Mouse (Mus musculus) midbrain, postnatal 0 days (tissue): ENCODE measurements around the gene Stk39. TPM values are rescaled to one million over a fixed set of nuclear protein-coding genes. Genes with fewer than 3 reads are reported as not detected.
A peak's percentile ranks its signal among the peaks of the same experiment; 100 is the strongest.

ENCODE experiments used
- ATAC-seq: fragments of 200-750 bp; cut with Nextera tagmentation; 2 replicates; pipeline ENCODE4 v1.8.0; 2017; ENCODE audit warnings: moderate number of reproducible peaks, mild to moderate bottlenecking, moderate TSS enrichment, moderate library complexity; ENCODE audit not compliant: low FRiP score
- DNase-seq: peaks from one replicate; pipeline ENCODE4 v3.0.0-alpha.2; 2015; ENCODE audit warnings: low spot score
- H3K27ac ChIP-seq: fragments of 300-500 bp; sonication (generic); 2 replicates; pipeline ENCODE4 v1.5.1; 2014; ENCODE audit warnings: low read depth, mild to moderate bottlenecking, low read length, mixed read lengths
- H3K27me3 ChIP-seq: fragments of 300-500 bp; sonication (generic); 2 replicates; pipeline ENCODE4 v1.6.1; 2014; ENCODE audit warnings: low read length, control low read depth, mixed read lengths; ENCODE audit not compliant: insufficient read depth
- H3K36me3 ChIP-seq: fragments of 300-500 bp; sonication (generic); 2 replicates; pipeline ENCODE4 v1.6.1; 2014; ENCODE audit warnings: low read length, control low read depth, mixed read lengths; ENCODE audit not compliant: insufficient read depth
- H3K4me1 ChIP-seq: fragments of 300-500 bp; sonication (generic); 2 replicates; pipeline ENCODE4 v1.6.1; 2014; ENCODE audit warnings: mild to moderate bottlenecking, control low read depth, antibody characterized with exemption, low read length, mixed read lengths; ENCODE audit not compliant: insufficient read depth
- H3K4me2 ChIP-seq: fragments of 300-500 bp; sonication (generic); 2 replicates; pipeline ENCODE4 v1.6.1; 2014; ENCODE audit warnings: low read depth, mild to moderate bottlenecking, low read length, mixed read lengths; ENCODE audit not compliant: poor library complexity, severe bottlenecking
- H3K4me3 ChIP-seq: fragments of 300-500 bp; sonication (generic); 2 replicates; pipeline ENCODE4 v1.5.1; 2014; ENCODE audit warnings: low read depth, mild to moderate bottlenecking, low read length, moderate library complexity
- H3K9ac ChIP-seq: fragments of 300-500 bp; sonication (generic); replicated peaks from 2 replicates; pipeline ENCODE4 v1.6.1; 2014; ENCODE audit warnings: mild to moderate bottlenecking, low read length, moderate library complexity, mixed read lengths; ENCODE audit not compliant: poor library complexity, severe bottlenecking
- H3K9me3 ChIP-seq: fragments of 300-500 bp; sonication (generic); 2 replicates; pipeline ENCODE4 v1.6.1; 2016; ENCODE audit warnings: low read length, control low read depth
- CTCF ChIP-seq: IDR thresholded peaks from 2 replicates; pipeline ENCODE4 v1.5.1; 2016; ENCODE audit warnings: antibody characterized with exemption, mild to moderate bottlenecking
- WGBS: fragments of 180-500 bp; shearing (Covaris S2); extraction: QIAGEN DNeasy Blood & Tissue Kit; methylation state at CpG from one replicate; pipeline ENCODE4 v1.1.7; 2014; 5-methylcytosine and 5-hydroxymethylcytosine counted together
- polyA plus RNA-seq: library from polyadenylated mRNA; unstranded; fragments of >200 nt; fragmentation: Nextera tagmentation; extraction: Ambion mirVana; gene quantifications from 2 replicates; pipeline ENCODE4 v1.2.1, GENCODE M21; 2015
- total RNA-seq: library from RNA; depleted of rRNA; stranded (reverse); fragments of >200 nt; gene quantifications from 2 replicates; pipeline ENCODE4 v1.2.3, GENCODE M21; 2014

The Stk39 gene
- total and polyA plus RNA-seq, 2 experiments from 2014 or later: 23.4 to 33.9 TPM

DNA sequence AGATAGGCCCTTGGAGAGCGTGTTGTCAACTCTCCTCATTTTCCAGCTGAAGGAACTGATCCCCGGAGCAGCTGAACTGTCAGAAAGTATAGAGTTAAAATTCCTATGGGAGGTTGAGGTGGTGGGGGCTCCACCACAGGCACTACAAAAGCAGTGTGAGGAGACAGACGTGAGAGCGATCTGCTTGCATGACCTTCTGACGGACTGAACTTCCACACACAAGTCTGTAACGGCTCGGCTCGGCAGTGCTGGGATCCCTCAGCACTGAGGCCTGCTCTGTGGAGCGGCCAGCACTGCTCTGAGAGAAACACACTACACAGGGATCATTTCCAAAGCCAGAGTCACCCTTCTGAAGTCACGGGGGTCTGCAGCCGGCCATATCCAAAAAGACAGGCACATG, 92.4 kb downstream of the Stk39 start:
- Histone ChIP-seq H3K4me1 (no peaks in the 10 kb centered on the region), H3K27ac (no peak overlapping the region), H3K4me2 (no peak overlapping the region), H3K9me3 (no peaks in the 10 kb centered on the region), H3K27me3 (no peaks in the 10 kb centered on the region), H3K36me3 (no peaks in the 10 kb centered on the region), H3K9ac (no peak overlapping the region), H3K4me3 (no peak overlapping the region)
- ATAC-seq (no peak), DNase-seq (no peak)
- TF ChIP-seq CTCF: no peak
- WGBS: 41% methylated on average over 11 of the region's 11 CpGs

DNA sequence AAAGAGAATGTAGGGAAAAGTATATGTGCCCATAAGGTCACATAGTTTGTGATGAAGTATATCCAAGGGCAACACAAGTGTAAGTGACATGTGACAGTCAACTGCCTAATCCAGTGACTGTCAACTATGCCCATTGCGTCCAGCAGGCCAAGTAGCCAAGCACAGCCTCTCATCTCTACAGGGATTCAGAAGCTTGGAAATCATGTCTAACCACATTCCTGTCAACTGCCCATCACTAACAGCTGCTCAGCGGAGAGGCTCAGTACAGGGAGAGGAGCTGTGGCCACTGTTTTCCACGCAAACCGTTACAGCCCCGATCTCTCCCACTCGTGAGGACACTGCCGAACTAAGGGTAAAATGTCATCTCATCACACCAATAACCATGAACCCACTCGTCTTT, 93.7 kb downstream of the Stk39 start:
- ATAC-seq (no peak), DNase-seq (no peak)
- no peak for TF ChIP-seq CTCF
- Histone ChIP-seq H3K27me3 (no peaks in the 10 kb centered on the region), H3K9me3 (no peaks in the 10 kb centered on the region), H3K36me3 (no peaks in the 10 kb centered on the region), H3K4me3 (no peak overlapping the region), H3K4me2 (no peak overlapping the region), H3K4me1 (no peaks in the 10 kb centered on the region), H3K9ac (no peak overlapping the region), H3K27ac (no peak overlapping the region)
- WGBS: 89% methylated on average over 8 of the region's 8 CpGs

DNA sequence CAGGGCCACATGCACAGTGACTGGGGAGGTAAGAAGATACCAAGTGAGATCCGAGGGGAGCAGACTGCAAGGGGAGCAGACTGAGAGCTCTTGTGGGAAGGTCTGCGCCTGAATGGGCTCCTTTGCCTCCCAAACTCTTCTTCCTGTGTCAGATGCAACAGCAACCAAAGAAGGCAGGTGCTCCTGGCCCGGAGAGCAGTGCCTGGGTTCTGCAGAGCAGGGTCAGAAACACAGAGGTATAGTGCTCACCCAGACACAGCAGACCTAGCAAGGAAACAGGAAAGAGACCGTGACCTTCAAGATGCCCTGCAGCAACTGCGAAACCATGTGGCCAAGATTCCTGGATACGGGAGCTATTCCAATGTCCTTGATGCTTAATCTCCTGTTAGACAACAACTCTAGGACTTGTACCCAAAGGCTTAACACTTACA, 94.8 kb downstream of the Stk39 start:
- Histone ChIP-seq H3K4me2 (no peak overlapping the region), H3K9ac (no peak overlapping the region), H3K27me3 (no peaks in the 10 kb centered on the region), H3K27ac (no peak overlapping the region), H3K36me3 (no peaks in the 10 kb centered on the region), H3K4me3 (no peak overlapping the region), H3K4me1 (no peaks in the 10 kb centered on the region), H3K9me3 (no peaks in the 10 kb centered on the region)
- no peak for TF ChIP-seq CTCF
- 82% methylated on average over 6 of the region's 6 CpGs for WGBS
- DNase-seq (no peak), ATAC-seq (no peak)

DNA sequence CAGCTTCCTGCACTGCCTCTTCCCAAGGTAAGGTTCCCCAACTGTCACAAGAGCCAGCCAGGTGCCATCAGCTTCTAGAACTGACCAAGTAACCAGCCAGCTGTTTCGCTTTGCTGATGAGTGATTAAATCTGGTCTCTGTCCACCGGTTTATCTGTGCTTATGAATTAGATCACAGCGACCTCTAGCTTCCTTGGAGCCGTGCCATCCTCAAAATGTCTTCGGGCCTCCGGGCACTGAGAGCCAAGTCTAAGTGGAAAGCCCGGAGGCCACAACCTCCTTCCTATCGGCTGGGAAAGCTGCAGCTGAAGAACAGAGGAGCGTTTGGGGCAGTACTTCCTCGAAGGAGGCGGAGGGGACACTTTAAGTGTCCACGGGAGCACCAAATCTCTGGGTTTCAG, 95.4 kb downstream of the Stk39 start:
- Histone ChIP-seq H3K4me2 (no peak overlapping the region), H3K9ac (no peak overlapping the region), H3K36me3 (no peaks in the 10 kb centered on the region), H3K4me1 (no peaks in the 10 kb centered on the region), H3K9me3 (no peaks in the 10 kb centered on the region), H3K27me3 (no peaks in the 10 kb centered on the region), H3K4me3 (no peak overlapping the region), H3K27ac (no peak overlapping the region)
- TF ChIP-seq CTCF: peak; percentile 17
- WGBS: 84% methylated on average over 12 of the region's 12 CpGs
- DNase-seq: peak; percentile 59
- ATAC-seq: no peak

DNA sequence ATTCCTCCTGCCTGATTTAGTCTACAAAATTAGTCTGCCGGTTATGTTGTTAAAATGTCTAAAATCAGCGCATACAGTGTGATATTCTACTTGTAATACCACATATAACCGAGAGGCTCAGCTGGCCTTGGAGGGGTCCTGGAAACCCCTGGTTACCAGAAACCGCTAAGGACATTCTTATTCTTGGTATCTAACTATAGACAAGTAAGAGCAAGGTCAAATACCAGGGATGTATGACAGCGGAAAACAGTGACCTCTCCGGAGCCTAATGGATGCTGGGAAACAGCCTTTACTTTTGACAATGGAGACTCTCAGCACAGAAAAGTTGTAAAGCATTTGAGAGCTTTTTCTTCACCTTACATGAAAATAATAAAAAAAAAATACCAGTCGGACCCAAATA, 97.9 kb downstream of the Stk39 start:
- H3K27ac ChIP-seq: no peak overlapping the region
- H3K4me1 ChIP-seq: no peaks in the 10 kb centered on the region
- H3K4me2 ChIP-seq: no peak overlapping the region
- no peak for TF ChIP-seq CTCF
- WGBS: 79% methylated on average over 7 of the region's 7 CpGs
- no peak for DNase-seq
- H3K36me3 ChIP-seq: no peaks in the 10 kb centered on the region
- H3K27me3 ChIP-seq: no peaks in the 10 kb centered on the region
- H3K4me3 ChIP-seq: no peak overlapping the region
- H3K9me3 ChIP-seq: no peaks in the 10 kb centered on the region
- no peak for ATAC-seq
- H3K9ac ChIP-seq: no peak overlapping the region

DNA sequence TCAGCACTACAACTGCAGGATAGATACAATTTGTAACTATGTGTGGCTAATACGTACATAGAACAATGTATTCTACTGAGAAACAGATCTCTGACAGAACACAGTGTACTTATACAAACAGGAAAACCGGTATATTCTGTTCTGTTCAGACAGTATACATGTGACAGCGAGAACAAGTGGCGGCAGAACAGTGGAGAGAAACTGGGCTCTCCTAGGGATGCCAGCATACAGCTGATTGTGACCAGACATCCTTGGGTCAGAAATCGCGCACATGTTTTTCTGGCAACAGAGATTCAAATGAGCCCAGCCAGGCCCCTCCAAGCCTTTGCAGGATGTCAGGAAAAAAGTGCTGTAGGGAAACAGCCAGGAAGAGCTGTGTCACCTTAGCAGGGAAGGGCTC, 100.2 kb downstream of the Stk39 start:
- no peak for DNase-seq
- no peak overlapping the region for H3K4me2 ChIP-seq
- no peak overlapping the region for H3K9ac ChIP-seq
- H3K36me3 ChIP-seq: no peaks in the 10 kb centered on the region
- no peaks in the 10 kb centered on the region for H3K4me1 ChIP-seq
- WGBS: 79% methylated on average over 6 of the region's 6 CpGs
- ATAC-seq: no peak
- H3K27ac ChIP-seq: no peak overlapping the region
- no peak for TF ChIP-seq CTCF
- H3K9me3 ChIP-seq: no peaks in the 10 kb centered on the region
- no peak overlapping the region for H3K4me3 ChIP-seq
- no peaks in the 10 kb centered on the region for H3K27me3 ChIP-seq

DNA sequence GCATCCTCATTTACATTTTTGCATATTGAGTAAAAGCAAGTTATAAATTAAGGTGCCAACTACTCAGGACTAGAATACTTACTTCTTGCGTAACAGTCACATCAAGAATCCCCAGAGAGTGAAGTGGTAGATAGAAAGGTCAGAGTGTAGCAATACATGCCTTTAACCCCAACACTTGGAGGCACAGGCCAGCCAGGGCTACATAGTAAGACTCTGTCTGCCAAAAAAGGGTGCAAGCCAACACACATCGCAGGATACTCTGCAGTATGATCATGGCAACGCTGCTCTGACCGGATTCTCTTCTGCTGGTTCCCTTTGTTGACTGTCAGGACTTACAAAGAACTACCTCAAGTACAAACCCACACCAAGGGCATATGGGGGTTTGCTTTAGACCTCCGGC, 101.7 kb downstream of the Stk39 start:
- ATAC-seq: no peak
- Histone ChIP-seq H3K36me3 (no peaks in the 10 kb centered on the region), H3K4me3 (no peak overlapping the region), H3K27ac (no peak overlapping the region), H3K9me3 (no peaks in the 10 kb centered on the region), H3K4me1 (no peaks in the 10 kb centered on the region), H3K9ac (no peak overlapping the region), H3K27me3 (no peaks in the 10 kb centered on the region), H3K4me2 (no peak overlapping the region)
- no peak for TF ChIP-seq CTCF
- WGBS: 49% methylated on average over 5 of the region's 5 CpGs
- no peak for DNase-seq
